Mouse (Mus musculus): ENCODE results near the gene A430078G23Rik.

GRCm38 (mm10) chr8:3415661-3416060 is 62.4 kb downstream of the A430078G23Rik start:
- TF ChIP-seq MAFK (IDR thresholded peaks at IDR 0.05; ENCODE audit: borderline replicate concordance, low read depth, low read length) (no peak), POLR2A (IDR thresholded peaks at IDR 0.05; ENCODE audit: control insufficient read depth in 1 of 2, insufficient read depth in 1 of 2, low read depth in 1 of 2, low read length in 2 of 2, poor library complexity in 1 of 2) (no peak), RCOR1 (IDR thresholded peaks at IDR 0.05; ENCODE audit: low read depth, low read length) (no peak), CHD2 (IDR thresholded peaks at IDR 0.05; ENCODE audit: low read length) (no peak), POLR2AphosphoS2 (IDR thresholded peaks at IDR 0.05; ENCODE audit: low read length) (no peak), ZNF384 (IDR thresholded peaks at IDR 0.05; ENCODE audit: low read depth, low read length) (no peak), CTCF (IDR thresholded peaks at IDR 0.05 in 2 of 3, conservative IDR thresholded peaks at IDR 0.05 in 1 of 3; ENCODE audit: control insufficient read depth in 1 of 3, insufficient read depth in 1 of 3, low read depth in 2 of 3, low read length in 3 of 3, poor library complexity in 1 of 3, severe bottlenecking in 1 of 3) (no peak), ZC3H11A (IDR thresholded peaks at IDR 0.05; ENCODE audit: low read depth, low read length) (no peak)
